Mouse (Mus musculus) CH12.LX (cell line): ENCODE data around the gene Casz1. TPM values are rescaled to one million over a fixed set of nuclear protein-coding genes. Genes with fewer than 3 reads are reported as not detected.
A peak's percentile ranks its signal among the peaks of the same experiment; 100 is the strongest.

Source experiments
- DNase-seq: peaks from one replicate; pipeline ENCODE4 v3.0.0-alpha.2; 2013; ENCODE audit errors: extremely low read depth
- H3K27ac ChIP-seq: 2 replicates; pipeline ENCODE4 v1.5.1; 2012; ENCODE audit warnings: low read depth, mild to moderate bottlenecking, control low read depth, moderate library complexity; ENCODE audit not compliant: insufficient read depth
- H3K27me3 ChIP-seq: replicated peaks from 2 replicates; pipeline ENCODE3; 2012; ENCODE audit warnings: inconsistent platforms
- H3K36me3 ChIP-seq, 2 experiments: replicated peaks in 1 of 2; 2 replicates each; pipeline versions ENCODE3 to v1.6.1; 2012; ENCODE audit warnings: inconsistent platforms in 1 of 2, low read length in 1 of 2, mild to moderate bottlenecking in 1 of 2, mixed read lengths in 1 of 2, moderate library complexity in 1 of 2; ENCODE audit not compliant: control insufficient read depth in 1 of 2, insufficient read depth in 1 of 2
- H3K4me1 ChIP-seq, 2 experiments: 2 replicates each; pipeline ENCODE4 v1.6.1; 2012; ENCODE audit warnings: inconsistent platforms in 1 of 2, moderate library complexity in 1 of 2; ENCODE audit not compliant: insufficient read depth in 2 of 2, control insufficient read depth in 1 of 2
- H3K4me2 ChIP-seq: 2 replicates; pipeline ENCODE4 v1.6.1; 2012; ENCODE audit warnings: low read depth, mild to moderate bottlenecking, control low read depth; ENCODE audit not compliant: poor library complexity, insufficient read depth, severe bottlenecking
- H3K4me3 ChIP-seq, 3 experiments: fragments of 150-350 bp in 1 of 3; sonication (generic) in 1 of 3; replicated peaks in 1 of 3; 2 replicates each; pipeline versions ENCODE3 to v1.5.1; 2011 to 2012; ENCODE audit warnings: low read depth in 2 of 3, low read length in 2 of 3, mild to moderate bottlenecking in 2 of 3, moderate library complexity in 2 of 3, control low read depth in 1 of 3, improper control_type of control experiment in 1 of 3, inconsistent platforms in 1 of 3, mixed read lengths in 1 of 3; ENCODE audit not compliant: poor library complexity in 1 of 3
- H3K79me2 ChIP-seq: replicated peaks from 2 replicates; pipeline ENCODE4 v1.6.1; 2012; ENCODE audit warnings: mild to moderate bottlenecking, moderate library complexity; ENCODE audit not compliant: control insufficient read depth, poor library complexity, insufficient read depth, severe bottlenecking; ENCODE audit errors: extremely low read depth
- H3K9ac ChIP-seq: 2 replicates; pipeline ENCODE4 v1.6.1; 2012; ENCODE audit warnings: low read depth, mild to moderate bottlenecking, control low read depth, moderate library complexity; ENCODE audit not compliant: insufficient read depth
- H3K9me3 ChIP-seq: replicated peaks from 2 replicates; pipeline ENCODE3; 2012; ENCODE audit warnings: low read length, inconsistent platforms, mixed read lengths
- BHLHE40 ChIP-seq: IDR thresholded peaks from 2 replicates; pipeline ENCODE4 v1.6.1; 2011; ENCODE audit warnings: mild to moderate bottlenecking, low read depth, low read length, improper control_type of control experiment
- CHD1 ChIP-seq: IDR thresholded peaks from 2 replicates; pipeline ENCODE4 v1.6.1; 2012; ENCODE audit warnings: low read depth, low read length, improper control_type of control experiment, inconsistent platforms
- CTCF ChIP-seq, 2 experiments: IDR thresholded peaks in 1 of 2; conservative IDR thresholded peaks in 1 of 2; 2 replicates each; pipeline ENCODE4 v1.5.1; 2011 to 2012; ENCODE audit warnings: low read depth in 2 of 2, low read length in 2 of 2, improper control_type of control experiment in 1 of 2, inconsistent platforms in 1 of 2, mild to moderate bottlenecking in 1 of 2, moderate library complexity in 1 of 2
- E2F4 ChIP-seq: IDR thresholded peaks from 2 replicates; pipeline ENCODE4 v1.6.1; 2011; ENCODE audit warnings: low read depth, low read length, improper control_type of control experiment; ENCODE audit not compliant: insufficient replicate concordance
- ELF1 ChIP-seq: IDR thresholded peaks from 2 replicates; pipeline ENCODE4 v1.6.1; 2014; ENCODE audit warnings: low read depth, mild to moderate bottlenecking, inconsistent platforms, low read length, improper control_type of control experiment
- EP300 ChIP-seq: IDR thresholded peaks from 2 replicates; pipeline ENCODE4 v1.6.1; 2011; ENCODE audit warnings: low read length, improper control_type of control experiment
- ETS1 ChIP-seq: conservative IDR thresholded peaks from 2 replicates; pipeline ENCODE4 v1.6.1; 2012; ENCODE audit warnings: low read depth, mild to moderate bottlenecking, inconsistent platforms, low read length, improper control_type of control experiment, moderate library complexity
- GABPA ChIP-seq: IDR thresholded peaks from 2 replicates; pipeline ENCODE4 v1.6.1; 2012; ENCODE audit warnings: low read depth, low read length, improper control_type of control experiment, inconsistent platforms; ENCODE audit not compliant: insufficient replicate concordance
- IRF4 ChIP-seq: IDR thresholded peaks from 2 replicates; pipeline ENCODE4 v1.6.1; 2014; ENCODE audit warnings: low read depth, mild to moderate bottlenecking, inconsistent platforms, low read length, improper control_type of control experiment
- JUN ChIP-seq: IDR thresholded peaks from 2 replicates; pipeline ENCODE4 v1.6.1; 2011; ENCODE audit warnings: low read depth, mild to moderate bottlenecking, low read length, improper control_type of control experiment, moderate library complexity; ENCODE audit not compliant: insufficient read depth
- MAFK ChIP-seq: IDR thresholded peaks from 2 replicates; pipeline ENCODE4 v1.6.1; 2011; ENCODE audit warnings: low read length, improper control_type of control experiment; ENCODE audit not compliant: insufficient replicate concordance
- MAX ChIP-seq: IDR thresholded peaks from 2 replicates; pipeline ENCODE4 v1.6.1; 2011; ENCODE audit warnings: low read length, improper control_type of control experiment
- MAZ ChIP-seq: IDR thresholded peaks from 2 replicates; pipeline ENCODE4 v1.6.1; 2012; ENCODE audit warnings: low read depth, mild to moderate bottlenecking, inconsistent platforms, low read length, improper control_type of control experiment, moderate library complexity
- NRF1 ChIP-seq: IDR thresholded peaks from 2 replicates; pipeline ENCODE4 v1.6.1; 2014; ENCODE audit warnings: low read depth, mild to moderate bottlenecking, inconsistent platforms, low read length, improper control_type of control experiment, moderate library complexity
- PAX5 ChIP-seq: IDR thresholded peaks from 2 replicates; pipeline ENCODE4 v1.6.1; 2012; ENCODE audit warnings: low read length, inconsistent platforms, mixed read lengths
- POLR2A ChIP-seq: IDR thresholded peaks from 2 replicates; pipeline ENCODE4 v1.6.1; 2011; ENCODE audit warnings: low read depth, mild to moderate bottlenecking, improper control_type of control experiment, low read length
- POLR2AphosphoS2 ChIP-seq: IDR thresholded peaks from 2 replicates; pipeline ENCODE4 v1.6.1; 2011; ENCODE audit warnings: low read depth, low read length, improper control_type of control experiment
- RAD21 ChIP-seq: IDR thresholded peaks from 2 replicates; pipeline ENCODE4 v1.6.1; 2011; ENCODE audit warnings: low read depth, mild to moderate bottlenecking, low read length, improper control_type of control experiment, moderate library complexity
- USF1 ChIP-seq: IDR thresholded peaks from 2 replicates; pipeline ENCODE4 v1.6.1; 2014; ENCODE audit warnings: low read depth, mild to moderate bottlenecking, inconsistent platforms, low read length, improper control_type of control experiment
- ZKSCAN1 ChIP-seq: IDR thresholded peaks from 2 replicates; pipeline ENCODE4 v1.6.1; 2012; ENCODE audit warnings: low read depth, inconsistent platforms, low read length, improper control_type of control experiment, borderline replicate concordance
- ZMIZ1 ChIP-seq: IDR thresholded peaks from 2 replicates; pipeline ENCODE4 v1.6.1; 2012; ENCODE audit warnings: low read depth, mild to moderate bottlenecking, inconsistent platforms, low read length, improper control_type of control experiment
- dilution Hi-C: fragments of 300-500 bp; cut with MboI; formaldehyde crosslinking; loops from 2 replicates; pipeline ENCODE4 v1.14.3; 2020; ENCODE audit warnings: low sequenced_read_pairs; ENCODE audit not compliant: extremely low pct_unique_long_range_greater_than_20kb, extremely low pct_ligation_motif_present
- in situ Hi-C: fragments of 300-500 bp; cut with MboI; formaldehyde crosslinking; loops from 3 replicates; pipeline ENCODE4 v1.14.3; 2019; ENCODE audit warnings: low sequenced_read_pairs, low pct_ligation_motif_present, low pct_unique_long_range_greater_than_20kb, mixed read lengths
- polyA plus RNA-seq: library from polyadenylated mRNA; unstranded; fragments of >175 nt; gene quantifications from 2 replicates; pipeline ENCODE4 v1.2.1, GENCODE M21; 2012; ENCODE audit warnings: low read depth; ENCODE audit not compliant: insufficient read length
- total RNA-seq, 2 experiments: library from RNA; depleted of rRNA; stranded (reverse); fragments of 300-350 nt in 1 of 2; fragments of >200 nt in 1 of 2; gene quantifications; 2 replicates each; pipeline ENCODE4 v1.2.3; 2012 to 2014

The Casz1 gene
- total and polyA plus RNA-seq, 3 experiments = 0.12 to 0.36 (median 0.17) TPM

- dilution Hi-C loops = no loop called here
- H3K4me3 ChIP-seq = no peak overlapping the region
- H3K79me2 ChIP-seq = no peaks in the 10 kb centered on the region
- no peak overlapping the region for H3K27ac ChIP-seq
- no peak overlapping the region for H3K4me2 ChIP-seq
- H3K9ac ChIP-seq = no peak overlapping the region
- H3K36me3 ChIP-seq = peaks cover 25 to 92% of the 10 kb centered on the region in 2 experiments
- TF ChIP-seq MAX (no peak), RAD21 (no peak), ELF1 (no peak), E2F4 (no peak), POLR2A (no peak), ZKSCAN1 (no peak), ZMIZ1 (no peak), CTCF (conservative IDR thresholded peaks at IDR 0.05 in 1 of 2, IDR thresholded peaks at IDR 0.05 in 1 of 2; ENCODE audit: low read depth in 2 of 2, low read length in 2 of 2) (no peak), PAX5 (no peak), MAZ (no peak), USF1 (no peak), NRF1 (no peak), IRF4 (no peak), GABPA (no peak), MAFK (no peak), CHD1 (no peak)
- TF ChIP-seq, all 38 proteins: peak for 0
- DNase-seq = no peak
- peaks cover 4 to 40% of the 10 kb centered on the region in 2 experiments for H3K4me1 ChIP-seq
- in situ Hi-C loops = no loop called here
- H3K9me3 ChIP-seq = no peaks in the 10 kb centered on the region
- H3K27me3 ChIP-seq = no peaks in the 10 kb centered on the region
Observed at GRCm38 (mm10) chr4:148968859-148969258, 164.6 kb downstream of the Casz1 start.

DNA sequence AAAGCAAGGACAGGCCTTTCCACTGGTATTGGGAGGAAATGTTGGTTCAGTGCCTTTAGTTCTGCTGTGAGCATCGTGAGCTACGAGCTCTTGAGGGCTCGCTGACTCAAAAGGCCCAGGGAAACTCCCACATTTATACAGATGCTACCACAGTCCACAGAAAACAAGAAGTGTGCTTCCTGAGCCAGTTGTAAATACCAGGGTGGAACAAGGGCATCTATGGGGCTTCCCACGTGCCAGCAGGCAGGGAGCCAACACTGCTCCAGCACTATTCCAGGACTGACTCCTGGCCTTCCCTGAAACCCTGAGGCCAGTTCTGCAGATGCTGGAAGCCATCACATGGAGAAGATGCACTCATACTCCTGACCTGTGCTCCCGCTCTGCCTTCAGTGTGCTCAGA lies 165.4 kb downstream of the Casz1 start:
- dilution Hi-C loops = no loop called here
- Histone ChIP-seq H3K27me3 (no peaks in the 10 kb centered on the region), H3K4me3 (no peak overlapping the region), H3K79me2 (no peaks in the 10 kb centered on the region), H3K27ac (no peak overlapping the region), H3K36me3 (peaks cover 25 to 92% of the 10 kb centered on the region in 2 experiments), H3K4me1 (peaks cover 4 to 40% of the 10 kb centered on the region in 2 experiments), H3K9me3 (no peaks in the 10 kb centered on the region), H3K4me2 (no peak overlapping the region), H3K9ac (no peak overlapping the region)
- no peak for TF ChIP-seq ELF1
- TF ChIP-seq POLR2AphosphoS2 = no peak
- no peak for TF ChIP-seq JUN
- TF ChIP-seq E2F4 = no peak
- no peak for TF ChIP-seq POLR2A
- TF ChIP-seq NRF1 = no peak
- no peak for TF ChIP-seq EP300
- peak; percentile 30; the same call in 1 of the 2 replicates for TF ChIP-seq IRF4
- no peak for TF ChIP-seq MAFK
- peak; percentile 74 for TF ChIP-seq BHLHE40
- TF ChIP-seq CHD1 = no peak
- TF ChIP-seq ETS1 = peak; percentile 19; the same call in 1 of the 2 replicates
- in situ Hi-C loops = no loop called here
- peak; percentile 50 for DNase-seq
